Mouse (Mus musculus) lung, embryonic 16.5 days (tissue): Measurements from ENCODE around the gene N4bp2. TPM values are rescaled to one million over a fixed set of nuclear protein-coding genes. Genes with fewer than 3 reads are reported as not detected.
A peak's percentile ranks its signal among the peaks of the same experiment; 100 is the strongest.
"Not testable (repeated sequence)": the region's sequence is repeated elsewhere in the genome, so short reads cannot be mapped to it uniquely, and the experiment has no call there.

Experiments used
- ATAC-seq: fragments of 200-750 bp; cut with Nextera tagmentation; 2 replicates; pipeline ENCODE4 v1.8.0; 2017; ENCODE audit warnings: low read depth, mild to moderate bottlenecking, moderate library complexity
- H3K27ac ChIP-seq: fragments of 300-500 bp; sonication (generic); 2 replicates; pipeline ENCODE4 v1.5.1; 2014; ENCODE audit warnings: mild to moderate bottlenecking, control low read depth, low read length
- H3K27me3 ChIP-seq: fragments of 300-500 bp; sonication (generic); 2 replicates; pipeline ENCODE4 v1.6.1; 2014; ENCODE audit warnings: low read depth, low read length, mixed read lengths; ENCODE audit not compliant: control insufficient read depth, insufficient read depth
- H3K36me3 ChIP-seq: fragments of 300-500 bp; sonication (generic); 2 replicates; pipeline ENCODE4 v1.6.1; 2014; ENCODE audit warnings: low read length; ENCODE audit not compliant: control insufficient read depth, insufficient read depth
- H3K4me1 ChIP-seq: fragments of 300-500 bp; sonication (generic); replicated peaks from 2 replicates; pipeline ENCODE4 v1.6.1; 2014; ENCODE audit warnings: low read length, mixed read lengths; ENCODE audit not compliant: control insufficient read depth, insufficient read depth
- H3K4me2 ChIP-seq: fragments of 300-500 bp; sonication (generic); 2 replicates; pipeline ENCODE4 v1.6.1; 2014; ENCODE audit warnings: low read depth, low read length, control low read depth
- H3K4me3 ChIP-seq: fragments of 300-500 bp; sonication (generic); 2 replicates; pipeline ENCODE4 v1.5.1; 2014; ENCODE audit warnings: mild to moderate bottlenecking, low read length, control low read depth
- H3K9ac ChIP-seq: fragments of 300-500 bp; sonication (generic); 2 replicates; pipeline ENCODE4 v1.6.1; 2014; ENCODE audit warnings: low read length, control low read depth
- H3K9me3 ChIP-seq: fragments of 300-500 bp; sonication (generic); 2 replicates; pipeline ENCODE4 v1.6.1; 2016; ENCODE audit warnings: low read length; ENCODE audit not compliant: control insufficient read depth
- WGBS: fragments of 180-500 bp; shearing (Covaris S2); extraction: QIAGEN DNeasy Blood & Tissue Kit; methylation state at CpG from one replicate; pipeline ENCODE4 v1.1.7; 2014; 5-methylcytosine and 5-hydroxymethylcytosine counted together
- polyA plus RNA-seq: library from polyadenylated mRNA; unstranded; fragments of >200 nt; fragmentation: Nextera tagmentation; extraction: Ambion mirVana; gene quantifications from 2 replicates; pipeline ENCODE4 v1.2.1, GENCODE M21; 2015

N4bp2 gene
- 15.7 and 16.4 TPM in 2 replicates for polyA plus RNA-seq

DNA sequence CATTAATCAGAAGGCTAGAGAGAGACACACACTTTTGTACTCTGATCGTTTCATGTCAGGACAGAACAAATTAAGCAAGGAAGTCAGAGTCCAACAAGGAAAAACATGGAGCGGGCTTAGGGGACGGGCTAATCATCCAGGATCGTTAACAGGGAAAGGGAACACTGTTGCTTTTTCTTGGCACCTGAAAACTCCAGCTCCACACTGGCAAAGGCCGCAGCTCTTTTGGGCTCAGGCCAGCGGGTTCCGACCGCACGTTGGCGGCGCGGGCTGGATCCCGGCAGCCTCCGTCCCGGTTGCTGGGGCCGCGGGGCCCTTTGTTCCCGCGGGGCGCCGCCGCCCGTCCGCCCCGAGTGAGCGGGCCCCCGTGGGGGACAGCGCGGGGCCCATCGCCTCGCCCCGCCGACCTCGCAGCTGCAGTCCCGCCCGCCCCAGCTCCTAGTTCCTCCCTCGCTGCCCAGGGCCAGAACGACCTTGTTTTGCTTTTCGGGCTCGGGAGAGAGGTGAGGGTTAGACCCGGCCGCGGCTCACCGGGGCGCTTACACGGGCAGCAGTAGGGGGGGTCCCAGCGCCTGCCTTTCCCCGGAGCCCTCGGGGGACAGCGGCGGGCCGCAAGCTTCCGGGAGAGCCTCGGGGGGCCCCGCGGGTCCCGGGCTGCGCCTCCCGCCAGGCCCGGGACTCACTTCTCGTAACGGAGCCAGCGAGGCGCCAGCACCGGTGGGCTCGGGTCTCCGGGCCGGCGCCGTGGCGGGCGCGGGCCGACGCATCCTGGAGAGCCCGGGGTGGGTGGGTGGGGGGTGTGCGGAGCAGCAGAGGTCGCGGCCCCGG is at the start of gene N4bp2:
Gene N4bp2 (plus strand): TSS at position 434 of the 828 bp plus-strand sequence.
- H3K4me1 ChIP-seq = peaks cover 6% of the 10 kb centered on the region
- peak; percentile 21 for ATAC-seq
- peak within 1 kb of the TSS; percentile 100 for H3K27ac ChIP-seq
- peak within 1 kb of the TSS; percentile 74 for H3K4me2 ChIP-seq
- peak within 1 kb of the TSS; percentile 100 for H3K9ac ChIP-seq
- under 1% methylated on average over 70 of the region's 80 CpGs for WGBS
- H3K9me3 ChIP-seq = no peaks in the 10 kb centered on the region
- no peaks in the 10 kb centered on the region for H3K36me3 ChIP-seq
- peak within 1 kb of the TSS; percentile 95 for H3K4me3 ChIP-seq
- no peaks in the 10 kb centered on the region for H3K27me3 ChIP-seq

DNA sequence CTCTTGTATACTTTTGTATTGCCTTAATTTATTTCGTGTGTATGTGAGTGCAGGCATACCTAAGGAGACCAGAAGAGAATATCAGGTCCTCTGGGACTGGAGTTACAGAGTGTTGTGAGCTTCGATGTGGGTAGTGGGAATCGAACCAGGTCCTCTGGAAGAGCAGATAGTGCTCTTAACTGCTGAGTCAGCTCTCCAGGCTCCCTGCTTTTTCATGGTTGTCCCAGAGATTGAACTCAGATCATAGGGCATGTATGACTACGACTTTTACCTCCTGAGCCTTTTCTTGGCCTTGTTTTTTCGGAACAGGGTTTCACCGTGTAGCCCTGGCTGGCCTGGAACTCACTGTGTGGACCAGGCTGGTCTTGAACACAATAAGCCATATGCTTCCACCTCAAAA is 48.2 kb upstream of the N4bp2 start:
- no peaks in the 10 kb centered on the region for H3K36me3 ChIP-seq
- no peaks in the 10 kb centered on the region for H3K27me3 ChIP-seq
- no peaks in the 10 kb centered on the region for H3K4me1 ChIP-seq
- no peak overlapping the region for H3K4me2 ChIP-seq
- 83% methylated on average over 6 of the region's 6 CpGs for WGBS
- H3K9ac ChIP-seq = no peak overlapping the region
- ATAC-seq = no peak
- H3K4me3 ChIP-seq = no peak overlapping the region
- H3K27ac ChIP-seq = no peak overlapping the region
- no peaks in the 10 kb centered on the region for H3K9me3 ChIP-seq

DNA sequence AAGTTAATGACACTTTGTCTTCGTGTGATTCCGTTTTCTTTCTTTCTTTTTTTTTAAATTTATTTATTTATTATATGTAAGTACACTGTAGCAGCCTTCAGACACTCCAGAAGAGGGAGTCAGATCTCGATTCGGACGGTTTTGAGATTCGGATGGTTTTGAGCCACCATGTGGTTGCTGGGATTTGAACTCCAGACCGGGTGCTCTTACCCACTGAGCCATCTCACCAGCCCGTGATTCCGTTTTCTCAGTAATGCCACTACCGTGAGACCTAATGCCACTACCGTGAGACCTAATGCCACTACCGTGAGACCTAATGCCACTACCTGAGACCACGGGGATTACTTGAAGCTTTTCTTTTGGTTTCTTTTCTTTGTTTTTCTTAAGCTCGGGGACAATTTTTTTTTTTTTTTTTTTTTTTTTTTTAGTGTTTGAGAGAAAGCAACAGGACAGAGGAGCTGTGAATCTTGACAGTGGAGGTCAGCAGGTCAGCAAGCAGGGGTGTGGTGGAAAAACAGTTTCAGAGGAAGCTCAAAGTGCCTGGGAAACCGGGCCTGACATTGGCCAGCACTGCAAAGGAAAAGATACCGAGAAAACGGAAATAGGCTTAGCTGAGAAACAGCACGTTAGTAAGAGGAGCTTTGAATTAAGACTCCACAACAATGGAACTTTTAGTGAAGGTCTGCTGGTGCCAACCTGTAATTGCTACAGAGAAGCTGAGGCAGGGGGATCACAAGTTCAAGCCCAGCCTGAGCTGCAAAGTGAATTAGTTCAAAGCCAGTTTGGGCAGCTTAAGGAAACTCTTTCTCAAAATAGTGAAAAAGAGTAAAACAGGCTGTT is 46.0 kb upstream of the N4bp2 start:
- Histone ChIP-seq H3K27me3 (no peaks in the 10 kb centered on the region), H3K4me1 (no peaks in the 10 kb centered on the region), H3K4me3 (no peak overlapping the region), H3K9ac (no peak overlapping the region), H3K27ac (no peak overlapping the region), H3K9me3 (no peaks in the 10 kb centered on the region), H3K4me2 (no peak overlapping the region), H3K36me3 (no peaks in the 10 kb centered on the region)
- WGBS = 77% methylated on average over 18 of the region's 18 CpGs
- ATAC-seq = no peak

DNA sequence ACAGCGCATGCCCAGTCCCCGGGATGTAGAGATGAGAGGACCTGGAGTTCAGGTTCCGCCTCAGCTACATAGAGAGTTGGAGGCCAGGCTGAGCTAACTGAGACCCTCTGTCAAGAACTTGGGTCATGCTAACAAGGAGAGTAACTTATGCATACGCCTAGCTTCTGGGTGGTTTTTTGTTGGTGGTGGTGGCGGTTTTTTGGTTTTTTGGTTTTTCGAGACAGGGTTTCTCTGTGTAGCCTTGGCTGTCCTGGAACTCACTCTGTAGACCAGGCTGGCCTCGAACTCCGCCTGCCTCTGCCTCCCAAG is 45.5 kb upstream of the N4bp2 start:
- H3K36me3 ChIP-seq, H3K27ac ChIP-seq, ATAC-seq, H3K4me1 ChIP-seq, H3K4me2 ChIP-seq, H3K9me3 ChIP-seq, H3K9ac ChIP-seq, H3K27me3 ChIP-seq, H3K4me3 ChIP-seq: not testable (repeated sequence)
- 92% methylated on average over 8 of the region's 8 CpGs for WGBS

DNA sequence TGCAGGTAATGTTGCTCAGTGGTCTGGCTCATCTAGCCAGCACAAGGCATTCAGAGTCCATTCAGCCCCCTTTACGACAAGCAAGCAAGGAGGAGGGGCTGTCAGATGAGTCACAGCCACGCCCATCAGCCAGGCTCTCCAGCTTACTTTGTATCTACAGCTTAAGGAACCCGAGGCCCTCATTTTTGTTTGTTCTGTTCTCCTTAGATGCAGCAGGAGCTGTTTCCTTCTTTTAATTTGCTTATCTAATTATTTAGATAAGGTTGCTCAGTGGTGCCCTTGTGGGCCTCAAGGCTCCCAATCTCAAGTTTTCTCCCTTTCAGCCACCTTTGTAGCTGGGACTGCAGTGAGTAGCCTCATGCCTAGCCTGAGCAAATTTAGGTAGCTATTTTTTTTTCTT is 45.0 kb upstream of the N4bp2 start:
- 5% methylated on average over 3 of the region's 3 CpGs for WGBS
- Histone ChIP-seq H3K36me3 (no peaks in the 10 kb centered on the region), H3K27me3 (no peaks in the 10 kb centered on the region), H3K9ac (no peak overlapping the region), H3K4me2 (no peak overlapping the region), H3K4me3 (no peak overlapping the region), H3K9me3 (no peaks in the 10 kb centered on the region), H3K4me1 (no peaks in the 10 kb centered on the region), H3K27ac (no peak overlapping the region)
- no peak for ATAC-seq

DNA sequence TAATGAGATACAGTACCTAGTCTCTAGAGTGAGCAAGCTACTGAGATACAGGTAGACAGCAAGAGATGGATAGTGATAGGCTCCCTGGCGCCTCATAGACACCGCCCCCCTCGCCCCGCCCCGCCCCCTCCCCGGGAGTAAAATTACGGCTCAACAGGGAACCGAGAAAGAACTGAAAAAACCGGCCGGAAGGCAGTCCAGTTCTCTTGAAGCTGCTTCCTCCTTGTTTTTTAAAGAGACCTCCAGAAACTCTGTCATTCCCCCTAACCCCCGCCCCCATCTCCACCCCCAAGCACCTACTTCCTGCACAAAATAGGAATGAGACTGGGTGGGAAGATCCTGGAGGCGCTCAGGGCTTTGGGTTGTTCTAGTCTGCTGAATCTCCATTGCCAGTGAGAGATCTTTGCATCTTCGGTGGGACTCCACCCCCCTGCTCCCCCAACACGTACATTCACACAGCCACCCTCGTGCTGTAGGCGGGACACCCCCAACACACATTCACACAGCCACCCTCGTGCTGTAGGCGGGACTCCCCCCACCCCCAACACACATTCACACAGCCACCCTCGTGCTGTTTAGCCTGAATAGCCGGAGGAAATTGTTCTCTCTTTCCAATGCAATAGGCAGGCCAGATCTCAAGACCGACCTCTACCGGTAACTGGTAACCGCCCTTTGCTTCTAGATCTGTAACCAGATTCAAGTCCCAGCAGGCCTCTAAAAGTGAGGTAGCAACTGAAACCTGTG is 38.8 kb upstream of the N4bp2 start:
- Histone ChIP-seq H3K9ac (peak overlapping the region; percentile 68), H3K4me3 (peak overlapping the region; percentile 43)

DNA sequence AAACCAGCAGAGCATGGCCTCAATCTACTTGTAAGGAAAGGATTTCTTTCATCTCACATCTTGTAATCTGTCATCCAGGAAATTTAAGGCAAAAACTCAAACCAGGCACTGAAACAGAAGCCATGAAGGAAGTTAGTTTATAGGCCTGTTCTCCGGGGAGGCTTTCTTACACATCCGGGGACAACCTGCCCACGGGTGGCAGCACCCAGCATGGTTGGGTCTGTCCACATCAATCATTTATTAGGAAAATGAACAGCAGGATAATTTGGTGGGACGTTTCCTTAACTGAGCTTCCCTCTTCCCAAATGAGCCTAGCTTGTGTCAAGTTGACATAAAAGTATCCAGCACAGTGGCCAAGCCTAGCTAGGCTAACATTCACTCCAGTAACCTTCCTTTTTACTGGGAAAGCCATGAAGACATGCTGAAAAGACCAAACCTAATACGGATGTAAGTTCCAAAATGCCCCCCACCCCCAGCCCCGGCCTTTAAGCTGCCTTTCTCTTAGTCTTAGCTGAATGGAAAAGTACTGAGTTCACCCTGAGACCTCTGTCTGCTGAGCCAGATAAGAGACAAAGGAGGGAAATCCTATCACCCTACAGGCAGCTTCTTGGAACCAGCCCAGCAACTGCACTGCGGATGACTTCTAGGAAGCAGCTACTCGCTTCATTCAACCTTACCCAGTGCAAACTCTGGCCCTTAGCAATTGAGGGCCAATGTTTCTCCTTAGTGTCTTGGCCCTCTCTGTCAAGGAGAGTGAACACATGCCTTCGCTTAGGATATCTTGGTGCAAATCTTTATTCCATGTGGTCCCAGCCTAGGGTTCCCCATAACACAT is 31.9 kb upstream of the N4bp2 start:
- peaks cover 8% of the 10 kb centered on the region for H3K4me1 ChIP-seq
- H3K27me3 ChIP-seq = no peaks in the 10 kb centered on the region
- 44% methylated on average over 9 of the region's 9 CpGs for WGBS
- no peak overlapping the region for H3K4me3 ChIP-seq
- ATAC-seq = peak; percentile 81
- no peak overlapping the region for H3K4me2 ChIP-seq
- H3K27ac ChIP-seq = peak overlapping the region; percentile 69
- 0 out of 2 replicates have a peak overlapping the region, but pooled peaks have one; percentile 18 for H3K9ac ChIP-seq
- no peaks in the 10 kb centered on the region for H3K36me3 ChIP-seq
- 0 out of 2 replicates have a peak, but pooled peaks cover 3% of the 10 kb centered on the region for H3K9me3 ChIP-seq

More for the DNA sequence above, 38.8 kb upstream of the N4bp2 start:
- no peaks in the 10 kb centered on the region for H3K36me3 ChIP-seq
- H3K4me2 ChIP-seq = peak overlapping the region; percentile 74
- no peaks in the 10 kb centered on the region; the same call in 1 of the 2 replicates for H3K4me1 ChIP-seq
- WGBS = under 1% methylated on average over 23 of the region's 23 CpGs
- no peaks in the 10 kb centered on the region for H3K9me3 ChIP-seq
- H3K27me3 ChIP-seq = no peaks in the 10 kb centered on the region
- ATAC-seq = peak; percentile 91
- peak overlapping the region; percentile 93 for H3K27ac ChIP-seq

DNA sequence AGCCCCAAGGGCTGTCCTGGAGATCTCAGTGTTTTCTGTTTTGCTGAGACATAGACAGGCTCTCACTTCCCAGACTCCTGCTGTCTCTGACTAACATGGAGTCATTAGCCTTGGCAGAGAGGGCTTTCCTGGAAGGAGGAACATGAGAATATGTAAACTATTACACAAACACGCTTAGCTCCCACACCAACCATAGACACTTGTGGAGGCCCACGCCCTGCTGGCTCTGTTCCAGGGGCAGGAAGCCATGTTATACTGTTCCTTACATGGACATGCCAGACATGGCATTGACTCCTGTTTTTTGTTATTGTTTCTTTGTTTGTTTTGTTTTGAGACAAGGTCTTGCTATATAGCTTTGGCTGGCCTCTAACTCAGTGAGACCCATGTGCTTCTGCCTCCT is 27.7 kb upstream of the N4bp2 start:
- Histone ChIP-seq H3K27ac (no peak overlapping the region), H3K27me3 (no peaks in the 10 kb centered on the region), H3K9me3 (0 out of 2 replicates have a peak, but pooled peaks cover 3% of the 10 kb centered on the region), H3K4me2 (no peak overlapping the region), H3K4me3 (no peak overlapping the region), H3K36me3 (no peaks in the 10 kb centered on the region), H3K4me1 (peaks cover 8% of the 10 kb centered on the region), H3K9ac (no peak overlapping the region)
- 58% methylated on average over 2 of the region's 2 CpGs for WGBS
- no peak for ATAC-seq
